12 mouse cellular contexts compared by ENCODE assay signal in the genomic region with DNA sequence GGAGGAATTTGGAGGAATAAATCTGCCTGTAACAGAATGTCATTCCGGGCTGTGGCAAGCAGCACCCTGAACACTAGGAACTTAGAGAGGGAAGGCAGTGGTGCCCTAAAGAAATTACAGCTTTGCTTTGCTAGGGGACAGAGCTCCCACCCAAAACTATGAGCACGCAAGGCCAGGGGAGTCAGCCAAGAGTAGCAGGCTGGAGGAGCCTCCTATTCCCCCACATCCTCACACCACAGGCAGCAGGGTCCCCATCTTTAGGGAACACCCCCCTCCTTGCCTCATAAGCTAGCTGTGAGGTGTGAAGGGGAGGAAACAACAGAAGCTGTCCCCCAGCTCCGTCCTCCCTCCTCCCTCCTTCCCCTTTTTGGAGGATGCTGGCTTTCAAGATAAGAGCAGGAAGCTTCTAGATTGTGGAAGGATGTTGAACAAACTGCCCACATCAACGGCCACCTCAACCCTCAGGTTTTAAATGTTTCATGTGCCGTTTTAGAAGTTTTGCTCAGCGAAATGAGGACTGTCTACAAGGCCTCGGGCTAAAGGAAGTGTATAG.
DNase-seq lines count a peak whose midpoint lies in the region; ATAC-seq and TF ChIP-seq lines count a peak whose summit lies in the region.
"Had no signal": no experiment of that assay in that cellular context is flagged by ENCODE, and none has a peak within 500 bp of the region (broad histone marks: within the 10 kb centered on the region; RNA-seq: fewer than 3 reads in every experiment).

No protein-coding gene starts in this region.

- 58% methylated on average over 7 of the region's 7 CpGs for WGBS in kidney, adult 2 months
- WGBS in heart, postnatal 0 days: 56% methylated on average over 7 of the region's 7 CpGs

- no peaks in the 10 kb centered on the region for H3K27me3 ChIP-seq in kidney, adult 2 months (replicated peaks; ENCODE audit: control insufficient read depth, insufficient read depth, low read length)
- H3K27me3 ChIP-seq in heart, postnatal 0 days (ENCODE audit: control insufficient read depth, insufficient read depth, low read length): peaks cover 5% of the 10 kb centered on the region; the same call in 1 of the 2 replicates
- H3K27me3 ChIP-seq in megakaryocyte, embryonic 14.5 days (replicated peaks): no peaks in the 10 kb centered on the region
- H3K27me3 ChIP-seq: limb, embryonic 13.5 days had no signal

- H3K4me1 ChIP-seq in kidney, adult 2 months (ENCODE audit: control insufficient read depth, insufficient read depth, low read length): peaks cover 5% of the 10 kb centered on the region
- peaks cover 31% of the 10 kb centered on the region for H3K4me1 ChIP-seq in heart, postnatal 0 days (ENCODE audit: control insufficient read depth, insufficient read depth)
- peaks cover 100% of the 10 kb centered on the region for H3K4me1 ChIP-seq in megakaryocyte, embryonic 14.5 days

- no peak for DNase-seq in kidney, adult 2 months
- no peak for DNase-seq in kidney, postnatal 4 days
- DNase-seq in MEL-GATA-1-ER (ENCODE audit: extremely low read depth, low read depth): peak; percentile 99
- DNase-seq in heart, postnatal 0 days (ENCODE audit: low spot score): no peak
- DNase-seq in embryo, embryonic 10.5 days (ENCODE audit: low spot score): no peak
- DNase-seq in urinary bladder, postnatal 4 days (ENCODE audit: low spot score in 2 of 2): no peak
- DNase-seq in retina, postnatal 1 day: no peak
- DNase-seq: gastrocnemius, postnatal 14 days; kidney, postnatal 10 days; right cerebral cortex, postnatal 14 days had no signal

- no peak overlapping the region for H3K4me2 ChIP-seq in heart, postnatal 0 days (ENCODE audit: low read depth, low read length)
- H3K4me2 ChIP-seq: limb, embryonic 13.5 days had no signal

- no peak overlapping the region for H3K4me3 ChIP-seq in kidney, adult 2 months (ENCODE audit: insufficient read depth, low read depth, low read length)
- H3K4me3 ChIP-seq in heart, postnatal 0 days (ENCODE audit: low read depth, low read length): no peak overlapping the region
- peak overlapping the region; percentile 88 for H3K4me3 ChIP-seq in megakaryocyte, embryonic 14.5 days (replicated peaks)
- H3K4me3 ChIP-seq: limb, embryonic 13.5 days had no signal

- no peak for TF ChIP-seq POLR2A in kidney, adult 2 months (IDR thresholded peaks at IDR 0.05; ENCODE audit: low read depth, low read length)

- TF ChIP-seq EP300 in heart, postnatal 0 days (IDR thresholded peaks at IDR 0.05; ENCODE audit: low read depth): no peak

- H3K9me3 ChIP-seq in heart, postnatal 0 days (replicated peaks; ENCODE audit: control insufficient read depth, low read length): no peaks in the 10 kb centered on the region
- H3K9me3 ChIP-seq in megakaryocyte, embryonic 14.5 days: no peaks in the 10 kb centered on the region
- H3K9me3 ChIP-seq: limb, embryonic 13.5 days had no signal

- H3K27ac ChIP-seq in kidney, adult 2 months (ENCODE audit: insufficient read depth, low read depth, low read length): peak overlapping the region; percentile 56
- H3K27ac ChIP-seq in heart, postnatal 0 days (ENCODE audit: low read depth): peak overlapping the region; percentile 47
- H3K27ac ChIP-seq: limb, embryonic 13.5 days had no signal

- H3K9ac ChIP-seq in heart, postnatal 0 days (replicated peaks; ENCODE audit: low read depth, low read length): 0 out of 2 replicates have a peak overlapping the region, but pooled peaks have one; percentile 2
- H3K9ac ChIP-seq: limb, embryonic 13.5 days had no signal

- no peak for TF ChIP-seq CTCF in kidney, adult 2 months (conservative IDR thresholded peaks at IDR 0.05; ENCODE audit: insufficient read depth, insufficient read length, low read depth, low read length)
- TF ChIP-seq CTCF in heart, postnatal 0 days (IDR thresholded peaks at IDR 0.05; ENCODE audit: low read depth): no peak

- H3K36me3 ChIP-seq in kidney, adult 2 months (ENCODE audit: control insufficient read depth, insufficient read depth, low read length): no peaks in the 10 kb centered on the region
- H3K36me3 ChIP-seq in heart, postnatal 0 days (replicated peaks; ENCODE audit: control insufficient read depth, insufficient read depth, low read length): no peaks in the 10 kb centered on the region
- peaks cover 40% of the 10 kb centered on the region for H3K36me3 ChIP-seq in megakaryocyte, embryonic 14.5 days (replicated peaks; ENCODE audit: low read length)
- H3K36me3 ChIP-seq: limb, embryonic 13.5 days had no signal

- ATAC-seq in heart, postnatal 0 days (ENCODE audit: insufficient read depth, low read depth): no peak
